Mouse (Mus musculus) frontal cortex, postnatal 36 days (tissue): ENCODE data around the gene Zfp747.
"Not testable (repeated sequence)": the region's sequence is repeated elsewhere in the genome, so short reads cannot be mapped to it uniquely, and the experiment has no call there.

ENCODE experiments used
- DNase-seq, 2 experiments: peaks; one replicate each; pipeline ENCODE4 v3.0.0; 2022; ENCODE audit warnings: low spot score in 2 of 2

Gene Zfp747

DNA sequence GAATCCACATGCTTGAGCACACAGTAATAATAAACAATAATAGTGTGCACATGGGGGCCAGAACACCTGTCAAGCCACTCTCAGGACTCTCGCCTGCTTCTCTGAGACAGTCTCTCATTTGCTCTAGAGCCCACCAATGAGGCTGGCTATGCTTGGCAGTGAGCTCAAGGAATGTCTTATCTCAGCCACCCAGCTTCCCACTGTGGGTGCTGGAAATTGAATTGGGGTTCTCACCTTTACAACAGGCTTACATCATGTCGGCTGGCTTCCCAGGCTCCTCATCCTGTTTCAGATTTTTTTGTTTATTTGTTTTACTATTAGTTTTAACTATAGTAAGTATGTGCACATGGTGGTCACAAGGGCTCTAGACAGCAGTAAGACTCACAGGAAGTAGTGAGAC lies 4.6 kb downstream of the Zfp747 start:
- DNase-seq, result no peak

DNA sequence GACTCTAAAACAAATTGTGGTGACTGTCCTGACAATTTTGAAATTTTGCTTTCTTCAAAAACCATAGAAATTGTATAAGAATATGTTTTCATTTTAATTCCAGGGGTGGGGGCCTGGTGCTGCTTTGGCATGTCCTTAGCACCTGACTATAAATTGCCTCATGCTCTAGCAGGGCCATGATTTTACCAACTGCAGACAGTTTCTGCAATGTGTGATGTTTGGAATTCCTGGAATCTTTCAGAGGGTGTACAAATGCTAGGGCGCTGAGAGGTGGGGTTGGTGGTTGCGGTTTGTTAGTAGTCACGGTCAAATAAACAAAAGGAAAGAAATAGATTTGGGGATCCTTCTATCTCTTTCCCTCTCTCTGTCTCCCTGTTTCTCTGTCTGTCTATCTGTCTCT lies 9.6 kb downstream of the Zfp747 start:
- no peak for DNase-seq

DNA sequence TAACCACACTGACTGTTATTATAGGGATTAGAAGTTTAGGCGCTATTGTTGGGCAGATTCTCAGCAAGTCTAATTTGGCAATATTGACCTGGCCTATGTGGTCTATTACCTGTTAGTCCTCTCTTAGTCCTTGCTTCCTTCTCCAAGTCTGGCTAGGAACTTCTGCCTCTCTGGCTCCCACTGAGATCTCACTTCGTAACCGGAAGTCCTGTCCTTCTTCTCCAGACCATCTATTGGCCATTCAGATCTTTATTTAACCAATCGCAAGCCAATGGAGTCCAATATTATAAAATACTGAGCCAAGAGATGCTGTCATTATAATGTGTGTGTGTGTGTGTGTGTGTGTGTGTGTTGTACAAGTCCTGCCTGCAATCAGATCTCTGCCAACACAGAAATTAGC lies 11.7 kb downstream of the Zfp747 start:
- DNase-seq, result no peak

DNA sequence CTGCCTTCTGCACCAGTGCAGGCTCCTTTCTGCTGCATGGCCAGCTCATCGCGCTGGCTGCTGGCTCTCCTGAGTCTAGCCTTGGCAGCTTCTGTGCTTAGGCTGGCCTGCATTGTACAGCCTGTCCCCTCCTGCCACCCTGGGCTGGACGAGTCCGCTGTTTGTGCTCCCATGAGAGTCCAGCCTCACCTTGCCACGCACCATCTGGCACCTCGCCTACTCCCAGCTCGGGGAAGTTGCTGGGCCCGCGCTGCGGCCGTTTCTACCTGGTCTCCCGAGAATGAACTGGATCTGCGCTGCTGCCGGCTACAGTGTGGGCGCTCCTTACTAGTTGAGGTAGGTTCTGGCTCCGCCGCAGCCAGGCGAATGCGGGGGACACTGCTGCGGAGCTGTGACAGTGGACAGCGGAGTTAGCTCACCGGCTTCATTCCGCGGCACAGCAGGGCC lies 12.4 kb downstream of the Zfp747 start:
- DNase-seq, result peak in 1 of 2 experiments; percentile 19

DNA sequence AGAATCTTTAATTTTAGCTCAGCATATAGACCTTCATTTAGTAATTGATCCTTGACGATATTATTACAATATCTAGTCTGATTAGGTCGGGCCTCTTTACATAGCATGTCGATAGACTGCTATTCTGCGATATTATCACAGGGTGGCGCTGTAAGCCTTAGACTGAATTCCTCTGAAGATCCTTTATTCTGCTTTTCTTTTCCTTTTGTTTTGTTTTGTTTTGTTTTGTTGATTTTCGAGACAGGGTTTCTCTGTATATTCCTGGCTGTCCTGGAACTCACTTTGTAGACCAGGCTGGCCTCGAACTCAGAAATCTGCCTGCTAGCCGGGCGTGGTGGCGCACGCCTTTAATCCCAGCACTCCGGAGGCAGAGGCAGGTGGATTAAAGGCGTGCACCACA lies 13.4 kb downstream of the Zfp747 start:
- not testable (repeated sequence) for DNase-seq

DNA sequence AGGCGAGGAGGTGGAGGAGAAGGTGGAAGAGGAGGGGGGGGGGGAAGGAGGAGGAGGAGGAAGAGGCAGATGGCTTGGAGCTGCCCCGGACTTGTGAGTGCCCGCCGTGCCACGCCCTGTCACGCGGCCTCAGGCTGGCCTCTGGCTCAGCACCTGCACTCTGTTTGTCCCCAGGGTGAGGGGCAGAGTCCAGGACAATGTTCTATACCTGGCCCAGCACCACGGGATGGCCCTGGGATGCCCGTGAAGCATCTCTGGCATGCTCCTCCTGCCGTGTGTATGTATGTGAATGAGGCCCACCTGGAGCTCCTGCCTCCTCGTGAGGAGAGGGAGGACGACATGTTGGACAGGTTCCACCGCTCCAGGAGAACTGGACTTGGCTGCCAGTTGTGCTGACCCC lies 14.4 kb downstream of the Zfp747 start:
- DNase-seq, result no peak

DNA sequence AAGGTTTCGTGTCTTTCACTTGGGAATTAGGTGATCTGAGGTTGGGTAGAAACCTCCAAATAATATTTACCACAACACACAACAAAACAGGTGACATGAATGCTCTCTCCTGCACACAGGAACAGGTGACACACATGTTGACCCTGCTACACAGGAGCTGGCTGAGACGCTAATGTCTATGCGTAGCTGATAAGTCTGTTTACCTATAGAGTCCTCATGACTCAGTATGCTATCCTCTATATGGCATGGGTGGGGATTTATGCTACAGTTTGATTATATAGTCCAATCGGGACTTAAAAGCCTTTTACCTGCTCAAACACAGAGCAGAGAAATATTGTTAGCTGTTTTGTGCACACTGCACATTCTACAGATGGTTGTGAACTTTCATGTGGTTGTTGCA lies 15.6 kb downstream of the Zfp747 start:
- no peak for DNase-seq

DNA sequence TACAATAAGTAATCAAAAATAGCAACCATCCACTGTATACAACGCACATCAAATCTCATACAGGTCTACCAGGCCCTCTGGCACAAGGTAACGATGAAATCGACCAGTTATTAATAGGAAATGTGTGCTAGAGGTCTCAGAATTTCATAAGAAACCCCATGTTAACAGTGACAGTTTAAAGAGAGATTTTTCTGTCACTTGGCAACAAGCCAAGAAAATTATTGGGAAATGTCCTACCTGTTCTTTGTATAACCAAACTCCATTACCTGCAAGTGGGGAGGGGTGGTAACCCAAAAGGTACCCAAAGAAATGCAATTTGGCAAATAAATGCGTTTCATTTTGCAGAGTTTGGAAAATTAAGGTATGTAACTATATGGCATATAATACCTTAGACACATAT lies 17.4 kb downstream of the Zfp747 start:
- no peak for DNase-seq

DNA sequence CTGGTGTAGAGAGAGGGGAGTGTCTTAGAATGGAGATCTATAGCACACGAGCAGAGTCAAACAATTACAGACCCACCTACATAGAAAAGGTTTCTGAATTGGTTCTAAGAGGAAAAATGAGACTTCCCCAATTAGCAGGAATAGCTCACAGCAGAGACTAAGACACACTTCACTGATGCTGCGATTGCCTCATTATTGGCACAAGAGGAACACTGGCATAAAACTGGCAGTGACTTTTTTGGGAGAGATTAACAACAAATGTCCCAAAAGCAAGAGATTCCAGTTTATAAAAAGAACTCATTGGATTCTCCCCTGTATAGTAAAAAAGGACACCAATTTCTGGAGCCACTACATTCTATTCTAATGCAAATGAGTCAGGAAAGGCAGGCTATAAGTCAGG lies 18.0 kb downstream of the Zfp747 start:
- no peak for DNase-seq

DNA sequence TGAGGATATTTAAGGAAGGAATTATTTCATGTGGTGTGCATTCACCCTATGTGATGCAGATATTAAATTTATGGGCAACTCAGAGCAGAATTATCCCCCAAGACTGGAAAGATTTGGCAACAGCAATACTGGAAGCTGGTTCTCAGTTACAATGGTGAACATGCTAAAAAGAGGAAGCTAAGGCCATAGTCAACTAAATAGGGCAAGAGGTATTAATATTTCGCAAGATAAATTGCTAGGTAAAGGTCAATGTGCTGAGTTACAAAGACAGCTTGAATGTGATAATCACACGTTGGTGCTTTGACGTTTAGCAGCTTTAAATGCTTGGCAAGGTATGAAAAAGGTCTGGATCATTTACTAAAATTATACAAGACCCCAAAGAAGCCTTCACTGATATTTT lies 20.1 kb downstream of the Zfp747 start:
- no peak for DNase-seq

DNA sequence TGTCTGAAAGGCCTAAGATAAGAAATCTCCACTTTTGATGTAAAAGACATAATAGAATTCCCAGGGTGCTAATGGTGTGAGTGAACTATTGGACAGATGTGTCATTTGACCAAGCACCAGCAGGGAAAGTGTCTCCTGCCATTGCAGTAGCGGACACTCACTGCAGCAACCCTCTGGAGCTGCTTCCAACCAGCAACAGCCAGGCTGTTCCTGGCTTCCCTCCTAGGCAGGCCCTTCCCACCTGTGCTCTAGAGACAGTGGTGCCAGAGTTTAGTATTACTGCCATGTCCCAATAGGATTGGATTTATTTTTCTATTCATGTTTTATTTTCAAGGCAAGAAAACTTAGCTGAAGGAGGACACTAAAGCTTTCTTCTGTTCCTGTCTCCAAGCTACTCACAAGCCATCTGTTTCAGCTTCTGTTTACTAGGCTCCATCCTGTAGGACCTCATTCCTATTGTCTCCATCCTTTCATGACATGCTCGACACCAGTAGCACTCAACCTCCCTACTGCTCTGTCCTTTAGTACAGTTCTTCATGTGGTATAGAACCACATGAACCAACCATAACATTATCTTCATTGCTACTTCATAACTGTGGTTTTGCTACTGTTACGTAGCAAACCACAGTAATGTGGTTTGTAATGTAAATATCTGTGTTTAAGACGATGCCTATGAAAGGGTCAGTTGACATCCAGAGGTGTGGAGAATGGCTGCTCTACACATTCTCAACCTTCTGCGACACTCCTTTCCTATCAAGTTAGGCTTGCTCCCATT lies 24.4 kb downstream of the Zfp747 start:
- no peak for DNase-seq

DNA sequence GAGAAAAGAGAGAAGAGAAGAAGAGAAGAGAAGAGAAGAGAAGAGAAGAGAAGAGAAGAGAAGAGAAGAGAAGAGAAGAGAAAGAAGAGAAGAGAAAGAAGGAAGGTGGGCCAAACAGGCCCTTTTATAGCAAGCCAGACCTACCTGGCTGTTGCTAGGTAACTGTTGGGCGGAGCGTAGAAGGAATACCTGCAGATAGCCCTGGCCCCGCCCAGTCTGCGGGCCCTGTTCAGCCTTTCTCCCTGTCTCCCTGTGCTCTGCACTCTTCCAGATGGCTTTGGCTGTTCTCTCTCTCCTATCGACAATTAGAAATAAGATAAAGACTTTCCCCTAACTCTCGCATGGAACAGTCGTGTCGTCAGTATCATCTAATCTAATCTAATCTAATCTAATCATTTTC lies 29.2 kb downstream of the Zfp747 start:
- DNase-seq, result no peak

DNA sequence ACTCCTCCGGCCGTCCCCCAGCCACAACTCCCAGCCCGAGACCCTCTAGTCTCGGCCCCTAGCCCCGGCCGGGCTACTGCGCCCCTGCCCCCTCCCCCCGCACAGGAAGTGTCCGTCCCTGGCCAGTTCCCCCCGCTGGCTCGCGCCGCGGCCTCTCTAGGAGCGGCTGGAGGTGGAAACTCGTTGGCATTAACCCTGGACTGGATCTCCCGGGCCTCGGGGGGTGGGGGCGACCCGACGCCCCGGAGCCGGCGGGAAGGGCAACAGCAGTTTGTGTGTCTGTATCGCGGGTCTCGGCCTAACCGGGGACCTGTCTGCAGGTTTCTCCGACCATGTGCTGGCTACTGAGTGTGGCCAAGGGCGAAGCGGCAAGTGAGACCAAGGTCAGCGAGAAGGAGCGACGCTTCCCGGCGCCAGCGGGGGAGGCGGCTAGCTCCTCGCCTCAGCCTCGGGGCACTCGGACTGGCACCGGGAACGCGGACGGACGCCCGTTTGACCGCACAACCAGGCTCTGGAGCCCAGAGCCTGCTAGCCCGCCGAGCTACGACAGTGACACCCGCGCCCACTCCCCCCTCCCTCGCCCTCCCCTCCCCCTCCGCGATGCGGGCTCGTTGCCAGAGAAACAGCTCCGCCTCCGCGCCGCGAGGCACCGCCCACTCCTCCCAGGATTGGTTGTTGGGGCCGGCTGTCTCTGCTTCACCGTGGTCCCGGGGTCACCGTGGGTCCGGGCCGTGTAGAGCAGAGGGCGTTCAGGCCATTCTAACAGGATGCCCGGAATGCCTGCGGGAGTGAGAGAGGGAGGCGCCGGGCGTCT lies 30.1 kb downstream of the Zfp747 start, which contains the start of gene Zfp768:
Zfp768 (minus strand) TSS at position 78 of the 814 bp plus-strand sequence.
- DNase-seq, result peak; percentile 82 to 83

DNA sequence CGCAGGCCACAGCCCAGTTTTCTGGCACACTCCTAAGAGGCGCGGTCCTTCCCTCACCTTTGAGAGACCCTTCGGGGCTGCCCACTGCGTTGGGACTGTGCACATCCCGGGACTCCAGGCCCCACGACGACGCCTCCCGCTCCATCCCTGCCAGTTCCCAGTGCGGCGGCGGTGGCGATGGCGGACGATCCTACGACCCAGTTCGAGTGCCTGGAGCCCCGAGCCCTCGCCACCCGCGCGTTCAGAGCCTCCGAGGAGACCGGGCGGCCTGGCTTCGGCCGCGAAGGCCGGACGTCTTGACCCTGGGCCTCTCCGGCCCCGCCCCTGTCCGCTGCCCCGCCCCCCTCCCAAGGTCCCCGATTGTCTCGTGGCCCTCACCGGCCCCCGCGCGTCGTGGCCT lies 30.8 kb downstream of the Zfp747 start:
- peak in 1 of 2 experiments; percentile 34 for DNase-seq

DNA sequence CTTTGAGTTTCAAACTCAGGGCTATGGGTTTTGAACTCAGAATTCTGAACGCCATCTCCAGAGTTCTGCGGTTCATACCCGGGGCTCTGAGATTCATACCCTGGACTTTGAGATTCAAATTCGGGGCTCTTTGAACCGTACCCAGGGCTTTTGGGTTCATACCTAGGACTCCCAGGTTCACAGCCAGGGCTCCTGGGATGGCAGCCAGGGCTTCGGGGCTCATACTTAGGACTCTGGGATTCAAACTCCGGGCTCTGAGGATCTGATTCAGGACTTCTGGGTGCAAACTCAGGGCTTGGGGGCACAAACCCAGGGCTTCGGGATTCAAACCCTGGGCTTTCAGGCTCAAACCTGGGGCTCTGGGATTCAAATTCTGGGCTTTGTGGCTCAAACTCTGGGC lies 31.5 kb downstream of the Zfp747 start:
- no peak for DNase-seq

DNA sequence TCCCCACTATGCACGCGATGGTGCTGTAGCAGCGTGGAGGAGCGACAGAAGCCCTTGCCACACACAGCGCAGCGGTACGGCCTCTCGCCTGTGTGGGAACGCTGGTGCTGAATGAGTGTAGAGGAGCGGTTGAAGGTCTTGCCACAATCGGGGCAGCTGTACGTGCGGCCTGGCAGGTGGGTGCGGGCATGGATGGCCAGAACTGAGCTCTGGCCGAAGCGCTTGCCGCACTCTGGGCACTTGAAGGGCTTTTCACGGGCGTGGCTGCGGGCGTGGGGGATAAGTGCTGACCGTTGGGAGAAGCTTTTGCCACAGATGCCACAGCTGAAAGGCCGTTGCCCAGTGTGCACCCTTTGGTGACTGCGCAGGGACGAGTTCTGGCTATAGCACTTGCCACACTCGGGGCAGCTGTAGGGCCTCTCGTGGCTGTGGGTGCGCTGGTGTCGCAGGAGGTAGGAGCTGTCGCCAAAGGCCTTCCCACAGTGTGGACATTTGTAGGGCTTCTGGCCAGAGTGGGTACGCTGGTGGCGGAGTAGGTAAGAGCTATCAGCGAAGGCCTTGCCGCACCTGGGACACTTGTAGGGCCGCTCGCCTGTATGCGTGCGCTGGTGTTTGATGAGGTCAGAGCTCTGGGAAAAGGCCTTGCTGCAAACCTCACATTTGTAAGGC lies 32.4 kb downstream of the Zfp747 start:
- no peak for DNase-seq

DNA sequence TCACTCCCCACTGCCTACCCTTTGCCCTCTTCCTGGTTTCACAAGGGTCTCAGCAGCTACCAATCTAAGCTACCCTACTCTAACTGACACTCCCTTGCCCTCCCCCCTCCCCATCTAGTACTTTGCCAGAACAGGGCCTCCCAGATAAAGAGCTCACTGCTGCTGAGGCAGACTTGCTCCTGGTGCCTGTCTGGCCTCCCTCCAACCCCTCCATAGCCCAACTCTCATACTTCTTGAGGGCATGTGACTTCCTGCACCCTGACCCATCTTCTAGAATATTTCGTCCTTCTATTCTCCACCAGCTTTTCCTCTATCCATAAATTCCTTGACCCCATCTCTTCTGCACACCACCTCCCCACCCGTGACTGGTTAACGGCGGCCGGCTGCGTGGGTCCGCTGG lies 33.0 kb downstream of the Zfp747 start:
- DNase-seq, result no peak

DNA sequence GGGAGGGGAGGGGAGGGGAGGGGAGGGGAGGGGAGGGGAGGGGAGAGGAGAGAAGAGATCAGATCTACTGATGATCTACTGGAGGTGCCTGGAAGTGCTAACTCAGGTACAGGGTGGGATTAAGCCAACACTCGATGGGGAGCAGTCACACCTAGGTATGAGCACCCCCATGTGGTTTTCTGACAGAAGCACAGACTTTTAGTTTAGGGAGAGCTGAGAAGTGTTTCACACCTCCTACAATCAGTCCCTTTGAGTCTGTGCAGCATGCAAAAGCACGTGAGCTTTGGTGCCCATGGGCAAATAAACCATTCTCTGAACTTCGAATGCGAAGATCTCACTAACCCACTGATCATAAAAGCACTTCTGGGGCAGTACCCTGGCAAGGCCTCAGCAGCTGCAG lies 33.5 kb downstream of the Zfp747 start:
- peak in 1 of 2 experiments; percentile 37 for DNase-seq

DNA sequence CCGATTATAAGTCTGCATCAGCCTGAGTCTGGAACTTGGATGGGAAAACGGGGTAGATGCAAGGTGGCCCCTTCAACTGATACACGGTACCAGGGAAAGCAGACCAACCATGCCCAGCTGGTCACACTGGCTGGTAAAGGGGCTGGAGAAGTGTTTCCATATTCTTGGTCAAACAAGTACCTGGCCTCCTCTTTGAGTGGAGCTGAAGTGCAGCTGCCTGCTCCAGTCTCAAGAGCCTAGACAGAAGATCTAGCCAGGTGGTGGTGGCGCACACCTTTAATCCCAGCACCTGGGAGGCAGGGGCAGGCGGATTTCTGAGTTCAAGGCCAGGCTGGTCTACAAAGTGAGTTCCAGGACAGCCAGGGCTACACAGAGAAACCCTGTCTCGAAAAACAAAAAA lies 34.0 kb downstream of the Zfp747 start:
- not testable (repeated sequence) for DNase-seq

DNA sequence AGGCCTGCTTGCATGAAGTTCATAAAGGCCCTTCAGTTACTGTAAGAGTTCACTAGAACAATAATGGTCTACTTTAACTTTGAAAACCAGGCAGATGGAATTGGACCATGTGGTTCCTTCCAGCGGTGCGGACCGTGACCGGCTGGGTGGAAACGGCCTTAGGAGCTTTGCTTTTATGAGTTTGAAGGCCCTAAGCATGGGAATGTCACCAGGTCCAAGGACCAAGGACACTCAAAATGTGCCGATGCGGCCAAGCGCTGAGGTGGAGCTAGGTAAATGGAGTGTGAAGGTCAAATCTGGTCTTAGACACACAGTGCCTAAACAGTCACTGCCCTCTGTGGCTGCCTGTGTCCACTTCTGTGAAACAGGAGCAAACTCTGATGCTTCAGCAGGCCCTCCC lies 34.5 kb downstream of the Zfp747 start:
- DNase-seq, result no peak

DNA sequence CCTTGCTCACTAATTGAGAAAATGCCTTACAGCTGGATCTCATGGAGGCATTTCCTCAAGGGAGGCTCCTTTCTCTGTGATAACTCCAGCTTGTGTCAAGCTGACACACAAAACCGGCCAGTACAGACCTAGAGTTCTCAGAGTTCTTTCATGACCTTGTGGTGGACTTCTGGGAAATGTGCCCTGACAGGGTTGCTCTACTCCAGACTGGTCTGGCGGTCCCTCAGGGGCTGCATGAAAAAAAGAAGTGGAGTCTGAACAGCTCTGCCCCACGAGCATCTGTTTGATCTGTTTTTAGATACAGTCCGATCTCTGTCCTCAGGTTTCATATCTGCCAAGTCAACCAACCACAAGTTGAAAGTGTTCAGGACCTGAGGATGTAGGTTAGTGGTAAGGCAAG lies 38.2 kb downstream of the Zfp747 start:
- DNase-seq, result no peak

DNA sequence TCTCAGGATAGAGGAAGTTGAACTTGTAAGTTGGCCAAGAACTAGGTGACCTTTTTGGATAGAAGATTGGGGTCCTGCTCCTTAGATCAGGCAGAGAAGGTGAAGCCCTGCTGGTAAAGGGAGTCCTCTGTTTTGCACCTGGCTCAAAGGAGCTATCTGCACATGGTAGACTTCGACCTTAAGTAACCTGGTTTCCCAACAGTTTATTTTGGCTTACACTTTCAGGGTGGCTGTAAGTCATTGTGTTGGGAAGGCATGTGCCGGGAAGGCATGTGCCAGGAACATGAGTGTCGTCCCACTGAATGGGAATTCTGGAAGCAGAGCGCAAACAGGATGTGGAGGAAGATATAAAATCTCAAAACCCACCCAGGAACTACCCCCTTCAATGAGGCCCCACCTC lies 40.2 kb downstream of the Zfp747 start:
- DNase-seq, result no peak

DNA sequence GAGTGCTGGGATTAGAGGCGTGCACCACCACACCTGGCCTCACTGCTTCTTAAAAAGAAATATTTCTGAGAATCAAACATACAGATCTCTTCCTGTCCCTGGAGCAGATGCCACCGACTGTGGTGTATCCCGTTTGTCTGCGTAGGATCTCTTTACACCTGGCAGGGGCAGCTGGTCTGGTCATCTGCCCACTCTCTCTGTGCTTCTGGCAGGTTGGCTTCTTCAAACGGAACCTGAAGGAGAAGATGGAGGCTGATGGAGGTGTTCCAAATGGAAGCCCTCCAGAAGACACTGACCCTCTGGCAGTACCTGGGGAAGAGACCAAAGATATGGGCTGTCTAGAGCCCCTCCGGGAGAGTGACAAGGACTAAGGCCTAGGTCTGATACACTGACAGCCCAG lies 42.6 kb downstream of the Zfp747 start:
- DNase-seq, result no peak
